ENCODE assay signal across 8 mouse cellular contexts in the genomic region with DNA sequence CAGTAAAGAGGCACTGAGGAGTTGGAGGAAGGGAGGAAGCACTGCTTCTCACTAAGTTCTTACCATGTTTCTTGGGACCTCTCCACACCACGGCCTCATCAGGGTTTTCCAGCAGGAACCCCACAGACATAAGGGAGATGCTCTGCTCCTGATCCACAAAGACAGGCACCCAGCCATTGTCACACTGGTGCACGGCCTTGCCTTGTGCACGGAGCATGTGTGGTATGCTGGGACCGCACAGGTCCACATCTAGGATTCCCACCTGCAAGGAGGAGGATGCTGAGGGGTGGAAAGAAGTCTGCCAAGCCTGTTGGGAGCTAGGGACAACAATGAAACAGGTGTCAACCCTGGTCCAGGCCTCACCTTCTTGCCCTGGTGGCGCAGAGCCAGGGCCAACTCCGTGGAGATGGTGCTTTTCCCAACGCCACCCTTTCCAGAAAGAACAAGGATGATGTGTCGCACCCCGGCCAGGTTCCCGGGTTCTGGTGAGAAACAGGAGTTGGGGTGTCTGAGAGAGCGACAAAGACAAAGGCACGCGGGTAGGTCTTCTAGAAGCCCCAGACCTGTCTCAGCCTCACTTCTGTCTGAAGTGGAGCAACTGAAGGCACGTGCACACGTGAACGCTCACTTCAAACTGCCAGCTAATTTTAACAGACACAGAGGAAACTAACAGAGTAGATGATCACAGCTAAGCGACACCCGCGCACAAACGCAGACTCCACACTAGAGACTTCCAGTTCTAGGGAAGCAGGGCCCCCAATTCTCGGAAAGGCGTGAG. TPM values are rescaled to one million over a fixed set of nuclear protein-coding genes. Genes with fewer than 3 reads are reported as not detected.
A peak's percentile ranks its signal among the peaks of the same experiment; 100 is the strongest.
DNase-seq lines count a peak whose midpoint lies in the region; ATAC-seq lines count a peak whose summit lies in the region.

No protein-coding gene starts in this region.

- no peaks in the 10 kb centered on the region for H3K27me3 ChIP-seq in liver, embryonic 13.5 days

- no peaks in the 10 kb centered on the region for H3K9me3 ChIP-seq in liver, embryonic 13.5 days (replicated peaks)

- peaks cover 56% of the 10 kb centered on the region for H3K4me1 ChIP-seq in liver, embryonic 13.5 days (replicated peaks)

- H3K9ac ChIP-seq in liver, embryonic 13.5 days, result peak overlapping the region; percentile 88

- peak overlapping the region; percentile 95 for H3K4me2 ChIP-seq in liver, embryonic 13.5 days

- WGBS in liver, embryonic 13.5 days (ENCODE audit: insufficient replicate concordance), result 16% methylated on average over 22 of the region's 22 CpGs

- intact Hi-C loops in left cerebral cortex, postnatal 14 days (cut with DNase I), result no loop called here

- DNase-seq in cerebellum, postnatal 14 days, result peak; percentile 33 to 58
- DNase-seq in thymus, postnatal 4 days, result peak; percentile 37
- DNase-seq in thymus, postnatal 25 days, result no peak
- DNase-seq in liver, embryonic 13.5 days, result no peak
- no peak for DNase-seq in adrenal gland, adult 8-10 months
- DNase-seq in left cerebral cortex, postnatal 14 days (ENCODE audit: low spot score in 2 of 2), result no peak

- H3K36me3 ChIP-seq in liver, embryonic 13.5 days, result peaks cover 57% of the 10 kb centered on the region

- H3K27ac ChIP-seq in liver, embryonic 13.5 days, result peak overlapping the region; percentile 70

- H3K4me3 ChIP-seq in liver, embryonic 13.5 days (replicated peaks), result peak overlapping the region; percentile 99

- ATAC-seq in cerebellum, adult (ENCODE audit: insufficient number of reproducible peaks, low FRiP score, low TSS enrichment), result no peak
- ATAC-seq in liver, embryonic 13.5 days (ENCODE audit: low read depth), result 0 out of 2 replicates have a peak, but pooled peaks have one; percentile 0
- no peak for ATAC-seq in megakaryocyte-erythroid progenitor cell, adult 5-6 weeks (replicated peaks; ENCODE audit: low FRiP score, low TSS enrichment, poor library complexity, severe bottlenecking)

RNA-seq across cellular contexts. Expression of a gene that starts 0.6 kb away (rescaled TPM):
- 89.3 and 93.2 TPM in 2 replicates for polyA plus RNA-seq in liver, embryonic 13.5 days (2015; fragmentation: Nextera tagmentation; extraction: Ambion mirVana)
- 107 and 121 TPM in 2 replicates for total RNA-seq in megakaryocyte-erythroid progenitor cell, adult 5-6 weeks (2014; fragmentation: Nextera tagmentation)
- 35.5 and 97.0 TPM in 2 replicates for total RNA-seq in megakaryocyte-erythroid progenitor cell, adult 5-6 weeks (2017)
- total RNA-seq in adrenal gland, adult 8-10 months (2022), result 10 to 100 TPM; 58.9 to 66.0 (median 61.5) TPM
- 10 to 100 TPM; 35.7 to 37.4 TPM for total RNA-seq in left cerebral cortex, postnatal 14 days (2021)

RNA-seq across cellular contexts. Expression of a gene that starts 0.9 kb away (rescaled TPM):
- polyA plus RNA-seq in liver, embryonic 13.5 days (2015; fragmentation: Nextera tagmentation; extraction: Ambion mirVana), result 37.9 and 38.4 TPM in 2 replicates
- 24.6 and 29.3 TPM in 2 replicates for total RNA-seq in megakaryocyte-erythroid progenitor cell, adult 5-6 weeks (2014; fragmentation: Nextera tagmentation)
- total RNA-seq in megakaryocyte-erythroid progenitor cell, adult 5-6 weeks (2017), result 11.8 and 12.2 TPM in 2 replicates
- 10 to 100 TPM; 31.5 to 34.0 (median 33.7) TPM for total RNA-seq in adrenal gland, adult 8-10 months (2022)
- 10 to 100 TPM; 53.5 to 55.5 TPM for total RNA-seq in left cerebral cortex, postnatal 14 days (2021)

RNA-seq across cellular contexts. Expression of a gene that starts 9.3 kb away (rescaled TPM):
- polyA plus RNA-seq in liver, embryonic 13.5 days (2015; fragmentation: Nextera tagmentation; extraction: Ambion mirVana), result 13.8 and 14.6 TPM in 2 replicates
- 9.1 and 11.8 TPM in 2 replicates for total RNA-seq in megakaryocyte-erythroid progenitor cell, adult 5-6 weeks (2014; fragmentation: Nextera tagmentation)
- total RNA-seq in megakaryocyte-erythroid progenitor cell, adult 5-6 weeks (2017), result 13.7 and 15.2 TPM in 2 replicates
- 10 to 100 TPM; 43.6 to 80.7 (median 66.3) TPM for total RNA-seq in adrenal gland, adult 8-10 months (2022)
- 10 to 100 TPM; 58.1 to 61.6 TPM for total RNA-seq in left cerebral cortex, postnatal 14 days (2021)

RNA-seq across cellular contexts. Expression of a gene that starts 9.4 kb away (rescaled TPM):
- 84.2 TPM in 2 replicates for polyA plus RNA-seq in liver, embryonic 13.5 days (2015; fragmentation: Nextera tagmentation; extraction: Ambion mirVana)
- total RNA-seq in megakaryocyte-erythroid progenitor cell, adult 5-6 weeks (2014; fragmentation: Nextera tagmentation), result 63.9 and 78.3 TPM in 2 replicates
- total RNA-seq in megakaryocyte-erythroid progenitor cell, adult 5-6 weeks (2017), result 31.3 and 37.6 TPM in 2 replicates
- 100 to 1,000 TPM; 120 to 201 (median 138) TPM for total RNA-seq in adrenal gland, adult 8-10 months (2022)
- 10 to 100 TPM; 67.5 to 73.1 TPM for total RNA-seq in left cerebral cortex, postnatal 14 days (2021)

RNA-seq across cellular contexts. Expression of a gene that starts 10.8 kb away (rescaled TPM):
- polyA plus RNA-seq in liver, embryonic 13.5 days (2015; fragmentation: Nextera tagmentation; extraction: Ambion mirVana), result 65.6 and 66.8 TPM in 2 replicates
- 54.4 and 85.5 TPM in 2 replicates for total RNA-seq in megakaryocyte-erythroid progenitor cell, adult 5-6 weeks (2014; fragmentation: Nextera tagmentation)
- total RNA-seq in megakaryocyte-erythroid progenitor cell, adult 5-6 weeks (2017), result 40.5 and 46.3 TPM in 2 replicates
- total RNA-seq in adrenal gland, adult 8-10 months (2022), result 100 to 1,000 TPM in 2 of 4 experiments, 10 to 100 TPM in 2; 73.5 to 148 (median 104) TPM
- 10 to 100 TPM; 40.3 to 44.6 TPM for total RNA-seq in left cerebral cortex, postnatal 14 days (2021)

Comparison
In these comparisons a context has a peak if more than half of its experiments do, and no peak if none do; other contexts are left out.
1. DNase-seq: peak in cerebellum, postnatal 14 days (2 of 2) and thymus, postnatal 4 days (single experiment); none in thymus, postnatal 25 days (single experiment), liver, embryonic 13.5 days (single experiment), adrenal gland, adult 8-10 months (single experiment) and left cerebral cortex, postnatal 14 days (0 of 2).